Mouse (Mus musculus) intestine, embryonic 14.5 days (tissue): ENCODE measurements around the gene Prss12. TPM values are rescaled to one million over a fixed set of nuclear protein-coding genes. Genes with fewer than 3 reads are reported as not detected.
A peak's percentile ranks its signal among the peaks of the same experiment; 100 is the strongest.
"Not testable (repeated sequence)": the region's sequence is repeated elsewhere in the genome, so short reads cannot be mapped to it uniquely, and the experiment has no call there.

ENCODE experiments used
- ATAC-seq: fragments of 200-750 bp; cut with Nextera tagmentation; replicated peaks from 2 replicates; pipeline ENCODE4 v1.8.0; 2017; ENCODE audit warnings: low read depth, moderate number of reproducible peaks, moderate TSS enrichment, moderate library complexity; ENCODE audit not compliant: low FRiP score, low TSS enrichment
- DNase-seq: peaks from one replicate; pipeline ENCODE4 v3.0.0-alpha.2; 2018; ENCODE audit warnings: low spot score
- H3K27ac ChIP-seq: fragments of 300-500 bp; sonication (generic); 2 replicates; pipeline ENCODE4 v1.5.1; 2014; ENCODE audit warnings: low read depth, mild to moderate bottlenecking, control low read depth
- H3K27me3 ChIP-seq: fragments of 300-500 bp; sonication (generic); replicated peaks from 2 replicates; pipeline ENCODE4 v1.6.1; 2014; ENCODE audit warnings: low read length, control low read depth; ENCODE audit not compliant: control insufficient read depth, insufficient read depth
- H3K36me3 ChIP-seq: fragments of 300-500 bp; sonication (generic); 2 replicates; pipeline ENCODE4 v1.6.1; 2014; ENCODE audit warnings: low read length, control low read depth; ENCODE audit not compliant: control insufficient read depth, insufficient read depth
- H3K4me1 ChIP-seq: fragments of 300-500 bp; sonication (generic); replicated peaks from 2 replicates; pipeline ENCODE4 v1.6.1; 2014; ENCODE audit warnings: low read length, control low read depth, mixed read lengths; ENCODE audit not compliant: control insufficient read depth, insufficient read depth
- H3K4me2 ChIP-seq: fragments of 300-500 bp; sonication (generic); 2 replicates; pipeline ENCODE4 v1.6.1; 2014; ENCODE audit warnings: low read length
- H3K4me3 ChIP-seq: fragments of 300-500 bp; sonication (generic); 2 replicates; pipeline ENCODE4 v1.5.1; 2014; ENCODE audit warnings: low read depth, low read length, control low read depth, mixed read lengths
- H3K9ac ChIP-seq: fragments of 300-500 bp; sonication (generic); 2 replicates; pipeline ENCODE4 v1.6.1; 2014; ENCODE audit warnings: mild to moderate bottlenecking, low read length
- H3K9me3 ChIP-seq: fragments of 300-500 bp; sonication (generic); 2 replicates; pipeline ENCODE4 v1.6.1; 2016; ENCODE audit warnings: low read length, control low read depth; ENCODE audit not compliant: control insufficient read depth
- WGBS: fragments of 180-500 bp; shearing (Covaris S2); extraction: QIAGEN DNeasy Blood & Tissue Kit; methylation state at CpG from one replicate; pipeline ENCODE4 v1.1.7; 2014; 5-methylcytosine and 5-hydroxymethylcytosine counted together
- polyA plus RNA-seq: library from polyadenylated mRNA; unstranded; fragments of >200 nt; fragmentation: Nextera tagmentation; extraction: Ambion mirVana; gene quantifications from 2 replicates; pipeline ENCODE4 v1.2.1, GENCODE M21; 2014

The Prss12 gene
- polyA plus RNA-seq, 1 experiment from 2014 or later = 4.2 TPM

GRCm38 (mm10) chr3:123495088-123495487 lies 48.4 kb downstream of the Prss12 start:
- no peak for ATAC-seq
- H3K9ac ChIP-seq = no peak overlapping the region
- no peak overlapping the region for H3K4me2 ChIP-seq
- H3K27ac ChIP-seq = no peak overlapping the region
- DNase-seq = no peak
- H3K4me3 ChIP-seq = no peak overlapping the region
- H3K27me3 ChIP-seq = no peaks in the 10 kb centered on the region
- H3K36me3 ChIP-seq = no peaks in the 10 kb centered on the region
- WGBS = 67% methylated on average over 6 of the region's 6 CpGs
- H3K9me3 ChIP-seq = no peaks in the 10 kb centered on the region
- H3K4me1 ChIP-seq = no peaks in the 10 kb centered on the region

GRCm38 (mm10) chr3:123498787-123499186 lies 52.1 kb downstream of the Prss12 start:
- Histone ChIP-seq H3K4me1 (no peaks in the 10 kb centered on the region), H3K9me3 (no peaks in the 10 kb centered on the region), H3K36me3 (no peaks in the 10 kb centered on the region), H3K4me3 (no peak overlapping the region), H3K9ac (no peak overlapping the region), H3K27me3 (no peaks in the 10 kb centered on the region), H3K4me2 (no peak overlapping the region), H3K27ac (no peak overlapping the region)
- 73% methylated on average over 5 of the region's 5 CpGs for WGBS
- DNase-seq = no peak
- ATAC-seq = no peak

DNA sequence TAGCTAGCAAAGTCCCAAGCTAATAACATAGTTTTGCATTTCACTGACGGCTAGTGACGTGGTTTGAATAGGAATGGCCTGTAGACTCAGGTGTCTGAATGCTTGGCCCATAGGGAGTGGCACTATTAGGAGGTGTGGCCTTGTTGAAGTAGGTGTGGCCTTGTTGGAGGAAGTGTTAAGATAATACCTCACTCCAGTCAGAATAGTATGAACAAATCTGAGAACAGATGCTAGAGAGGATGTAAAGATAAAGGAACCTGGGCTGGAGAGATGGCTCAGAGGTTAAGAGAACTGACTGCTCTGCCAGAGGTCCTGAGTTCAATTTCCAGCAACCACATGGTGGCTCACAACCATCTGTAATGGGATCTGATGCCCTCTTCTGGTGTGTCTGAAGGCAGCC lies 55.1 kb downstream of the Prss12 start:
- not testable (repeated sequence) for H3K27ac ChIP-seq, H3K36me3 ChIP-seq, H3K4me3 ChIP-seq, ATAC-seq, H3K27me3 ChIP-seq, H3K9ac ChIP-seq, H3K4me2 ChIP-seq, H3K4me1 ChIP-seq, DNase-seq, H3K9me3 ChIP-seq
- 79% methylated on average over 2 of the region's 2 CpGs for WGBS

- WGBS = 71% methylated on average over 6 of the region's 6 CpGs
- DNase-seq (no peak), ATAC-seq (no peak)
- no peak overlapping the region for H3K27ac ChIP-seq
- H3K9ac ChIP-seq = no peak overlapping the region
- H3K9me3 ChIP-seq = no peaks in the 10 kb centered on the region
- peaks cover 17% of the 10 kb centered on the region for H3K36me3 ChIP-seq
- H3K4me2 ChIP-seq = no peak overlapping the region
- H3K27me3 ChIP-seq = no peaks in the 10 kb centered on the region
- H3K4me3 ChIP-seq = no peak overlapping the region
- peaks cover 6% of the 10 kb centered on the region; the same call in 1 of the 2 replicates for H3K4me1 ChIP-seq
Measured at GRCm38 (mm10) chr3:123503943-123504342, 57.2 kb downstream of the Prss12 start.

DNA sequence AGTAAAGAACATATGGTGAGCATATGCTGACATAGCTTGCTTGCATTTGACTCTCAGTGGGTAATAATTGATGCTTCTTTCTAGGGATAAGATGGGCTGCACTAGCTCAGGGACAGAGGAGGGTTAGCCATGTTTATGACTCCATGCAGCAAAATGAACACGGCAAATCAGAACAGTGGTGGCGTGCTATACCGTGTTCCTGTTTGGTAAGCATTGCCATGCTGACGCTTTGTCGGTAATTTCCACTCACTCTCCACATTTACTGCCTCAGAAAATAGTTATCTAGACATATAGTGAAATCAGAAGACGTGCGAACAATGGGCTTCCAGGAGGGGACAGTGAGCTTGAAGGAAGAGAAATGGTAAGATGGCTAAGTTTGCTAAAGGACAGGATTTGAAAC lies 58.1 kb downstream of the Prss12 start:
- no peak overlapping the region for H3K9ac ChIP-seq
- ATAC-seq (no peak), DNase-seq (no peak)
- no peak overlapping the region for H3K27ac ChIP-seq
- H3K36me3 ChIP-seq = peaks cover 17% of the 10 kb centered on the region
- no peaks in the 10 kb centered on the region for H3K9me3 ChIP-seq
- H3K4me1 ChIP-seq = peaks cover 10% of the 10 kb centered on the region; the same call in 1 of the 2 replicates
- H3K4me3 ChIP-seq = no peak overlapping the region
- no peaks in the 10 kb centered on the region for H3K27me3 ChIP-seq
- H3K4me2 ChIP-seq = no peak overlapping the region
- 83% methylated on average over 7 of the region's 7 CpGs for WGBS

DNA sequence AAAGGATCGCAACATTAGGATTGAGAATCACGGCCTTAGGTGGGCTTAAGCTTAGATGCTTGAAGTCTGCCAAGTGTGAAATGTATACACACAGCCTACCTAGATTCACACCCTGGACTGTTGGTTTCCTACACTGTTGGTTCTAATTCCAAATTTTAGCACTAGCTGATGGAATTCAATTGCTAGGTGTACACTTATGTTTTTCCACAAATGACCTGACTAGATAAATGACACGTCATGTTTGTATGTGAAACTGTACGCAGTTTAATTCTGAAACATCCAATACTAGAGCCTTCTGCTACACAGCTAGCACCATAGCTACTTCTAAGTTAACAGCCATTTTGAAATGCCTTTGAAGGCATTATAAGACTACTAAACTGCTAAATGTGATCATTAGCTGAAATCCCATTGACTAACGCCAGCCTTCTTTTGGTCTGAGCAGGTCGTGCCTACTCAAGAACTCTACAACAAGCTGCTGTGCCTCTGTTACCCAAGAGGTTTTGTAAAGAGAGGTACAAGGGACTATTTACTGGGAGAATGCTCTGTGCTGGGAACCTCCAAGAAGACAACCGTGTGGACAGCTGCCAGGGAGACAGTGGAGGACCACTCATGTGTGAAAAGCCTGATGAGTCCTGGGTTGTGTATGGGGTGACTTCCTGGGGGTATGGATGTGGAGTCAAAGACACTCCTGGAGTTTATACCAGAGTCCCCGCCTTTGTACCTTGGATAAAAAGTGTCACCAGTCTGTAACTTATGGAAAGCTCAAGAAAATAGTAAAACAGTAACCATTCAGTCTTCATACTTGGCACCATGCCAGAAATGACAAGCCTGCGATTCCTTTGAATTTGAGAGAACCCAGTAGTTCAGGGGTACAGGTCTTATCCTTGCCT lies 59.3 kb downstream of the Prss12 start:
- Histone ChIP-seq H3K9ac (no peak overlapping the region), H3K4me2 (peak overlapping the region; percentile 73), H3K4me3 (peak overlapping the region; percentile 95), H3K27ac (peak overlapping the region; percentile 36), H3K36me3 (peaks cover 17% of the 10 kb centered on the region), H3K4me1 (peaks cover 10% of the 10 kb centered on the region; the same call in 1 of the 2 replicates), H3K9me3 (no peaks in the 10 kb centered on the region), H3K27me3 (no peaks in the 10 kb centered on the region)
- WGBS = 54% methylated on average over 9 of the region's 9 CpGs
- DNase-seq (peak; percentile 58), ATAC-seq (no peak)

- Histone ChIP-seq H3K4me3 (peak overlapping the region; percentile 95), H3K27ac (peak overlapping the region; percentile 99), H3K9me3 (no peaks in the 10 kb centered on the region), H3K4me2 (peak overlapping the region; percentile 73), H3K36me3 (peaks cover 17% of the 10 kb centered on the region), H3K4me1 (peaks cover 10% of the 10 kb centered on the region; the same call in 1 of the 2 replicates), H3K9ac (peak overlapping the region; percentile 87), H3K27me3 (no peaks in the 10 kb centered on the region)
- 6% methylated on average over 6 of the region's 6 CpGs for WGBS
- DNase-seq (no peak), ATAC-seq (no peak)
Measured at GRCm38 (mm10) chr3:123506699-123507662, 60.3 kb downstream of the Prss12 start.

DNA sequence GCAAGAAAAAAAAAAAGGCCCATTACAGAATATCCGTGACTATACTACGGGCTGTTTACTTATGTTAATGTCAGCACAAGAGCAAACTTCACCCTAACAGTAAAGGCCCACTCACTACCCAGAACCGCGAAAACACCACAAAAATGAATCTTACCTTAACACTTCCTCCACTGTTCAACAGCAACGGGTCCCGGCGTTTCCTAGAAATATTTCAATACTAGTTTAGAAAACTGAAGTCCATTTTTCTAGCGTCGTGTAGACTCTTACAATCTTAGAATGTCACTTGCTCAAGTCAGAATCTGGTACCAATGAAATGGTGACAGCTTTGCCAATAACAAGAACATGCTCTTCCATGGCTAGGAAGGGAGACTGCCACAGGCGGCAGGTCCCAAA lies 60.9 kb downstream of the Prss12 start:
- Histone ChIP-seq H3K4me3 (peak overlapping the region; percentile 95), H3K27me3 (no peaks in the 10 kb centered on the region), H3K9me3 (no peaks in the 10 kb centered on the region), H3K27ac (peak overlapping the region; percentile 99), H3K9ac (peak overlapping the region; percentile 87), H3K36me3 (peaks cover 17% of the 10 kb centered on the region), H3K4me2 (peak overlapping the region; percentile 73), H3K4me1 (peaks cover 10% of the 10 kb centered on the region; the same call in 1 of the 2 replicates)
- DNase-seq (no peak), ATAC-seq (no peak)
- WGBS = 2% methylated on average over 10 of the region's 10 CpGs
